Mouse (Mus musculus) bone marrow macrophage, adult 2 months (primary cell): ENCODE data around the gene Muc20.

ENCODE experiments used
- CTCF ChIP-seq: IDR thresholded peaks from 2 replicates; pipeline ENCODE4 v1.5.1; 2012; ENCODE audit warnings: low read depth, mild to moderate bottlenecking, low read length, moderate library complexity
- POLR2A ChIP-seq: IDR thresholded peaks from 2 replicates; pipeline ENCODE4 v1.6.1; 2012; ENCODE audit warnings: mild to moderate bottlenecking, low read depth, low read length, borderline replicate concordance

- no peak for TF ChIP-seq CTCF
- no peak for TF ChIP-seq POLR2A
Measured at GRCm38 (mm10) chr16:32790056-32790455, 7.2 kb downstream of the Muc20 start.
